In genomic region chr13:45827619-45828018, GRCm38 (mm10) we compare ENCODE assay signal across 8 mouse cellular contexts.
DNase-seq lines count a peak whose midpoint lies in the region; ATAC-seq lines count a peak whose summit lies in the region.

No protein-coding gene starts in this region.

- no peaks in the 10 kb centered on the region for H3K36me3 ChIP-seq in hindbrain, embryonic 16.5 days (ENCODE audit: control insufficient read depth, insufficient read depth, low read length)
- H3K36me3 ChIP-seq in hindbrain, embryonic 13.5 days = peaks cover 5% of the 10 kb centered on the region; the same call in 1 of the 2 replicates

- no peaks in the 10 kb centered on the region for H3K27me3 ChIP-seq in hindbrain, embryonic 16.5 days (replicated peaks; ENCODE audit: control insufficient read depth, insufficient read depth, low read length)
- no peaks in the 10 kb centered on the region for H3K27me3 ChIP-seq in hindbrain, embryonic 13.5 days

- H3K4me2 ChIP-seq in hindbrain, embryonic 16.5 days (ENCODE audit: low read length) = no peak overlapping the region
- no peak overlapping the region for H3K4me2 ChIP-seq in hindbrain, embryonic 13.5 days

- H3K4me1 ChIP-seq in hindbrain, embryonic 16.5 days (ENCODE audit: control insufficient read depth, insufficient read depth, low read depth, low read length) = peaks cover 4% of the 10 kb centered on the region; the same call in 1 of the 2 replicates
- peaks cover 6% of the 10 kb centered on the region for H3K4me1 ChIP-seq in hindbrain, embryonic 13.5 days (replicated peaks)

- no peak overlapping the region for H3K27ac ChIP-seq in hindbrain, embryonic 16.5 days (ENCODE audit: low read depth, low read length)
- no peak overlapping the region for H3K27ac ChIP-seq in hindbrain, embryonic 13.5 days

- H3K9me3 ChIP-seq in hindbrain, embryonic 16.5 days (ENCODE audit: control insufficient read depth, low read length) = no peaks in the 10 kb centered on the region
- H3K9me3 ChIP-seq in hindbrain, embryonic 13.5 days = no peaks in the 10 kb centered on the region

- peak; percentile 50; the same call in 1 of the 2 replicates for ATAC-seq in hindbrain, embryonic 16.5 days
- no peak; the same call in 1 of the 2 replicates for ATAC-seq in hindbrain, embryonic 13.5 days (ENCODE audit: low FRiP score)
- no peak for ATAC-seq in granulocyte monocyte progenitor cell, adult 5-6 weeks (replicated peaks; ENCODE audit: poor library complexity, severe bottlenecking)

- no peak overlapping the region for H3K9ac ChIP-seq in hindbrain, embryonic 16.5 days (ENCODE audit: low read depth, low read length)
- no peak overlapping the region for H3K9ac ChIP-seq in hindbrain, embryonic 13.5 days

- 51% methylated on average over 4 of the region's 4 CpGs for WGBS in hindbrain, embryonic 16.5 days
- 57% methylated on average over 4 of the region's 4 CpGs for WGBS in hindbrain, embryonic 13.5 days

- DNase-seq in Muller cell, postnatal 12 days (ENCODE audit: inconsistent ontology term) = peak; percentile 90
- DNase-seq in cerebellum, adult 9-10 months = peak; percentile 79
- DNase-seq in lung, adult 18-20 months = peak; percentile 36 to 39
- no peak for DNase-seq in retina, embryonic 14.5 days (ENCODE audit: low spot score)
- DNase-seq in layer of hippocampus, adult 11-12 months (ENCODE audit: low spot score) = no peak

- no peak overlapping the region for H3K4me3 ChIP-seq in hindbrain, embryonic 16.5 days (ENCODE audit: low read length)
- H3K4me3 ChIP-seq in hindbrain, embryonic 13.5 days = no peak overlapping the region

Comparison
In these comparisons a context has a peak if more than half of its experiments do, and no peak if none do; other contexts are left out.
1. DNase-seq: peak in Muller cell, postnatal 12 days (single experiment), cerebellum, adult 9-10 months (single experiment) and lung, adult 18-20 months (2 of 2); none in retina, embryonic 14.5 days (single experiment) and layer of hippocampus, adult 11-12 months (single experiment).